Mouse (Mus musculus): ENCODE measurements around the gene Tmem41b. TPM values are rescaled to one million over a fixed set of nuclear protein-coding genes. Genes with fewer than 3 reads are reported as not detected.

Tmem41b gene
- polyA plus RNA-seq, 1 experiment = 16.7 TPM

- TF ChIP-seq GATA1 (IDR thresholded peaks at IDR 0.05; ENCODE audit: borderline replicate concordance, low read length) (no peak), FLI1 (IDR thresholded peaks at IDR 0.05; ENCODE audit: low read length) (no peak)
- Histone ChIP-seq H3K36me3 (replicated peaks; ENCODE audit: low read length) (peaks cover 65% of the 10 kb centered on the region), H3K4me1 (peaks cover 21% of the 10 kb centered on the region), H3K4me3 (replicated peaks) (no peak overlapping the region), H3K27me3 (replicated peaks) (no peaks in the 10 kb centered on the region), H3K9me3 (no peaks in the 10 kb centered on the region)
These were observed 57.1 kb downstream of the Tmem41b start for GRCm38 (mm10) chr7:109929628-109930027.

GRCm38 (mm10) chr7:109928365-109928764, 58.4 kb downstream of the Tmem41b start:
- Histone ChIP-seq H3K4me3 (replicated peaks) (no peak overlapping the region), H3K4me1 (peaks cover 31% of the 10 kb centered on the region), H3K36me3 (replicated peaks; ENCODE audit: low read length) (peaks cover 61% of the 10 kb centered on the region), H3K27me3 (replicated peaks) (no peaks in the 10 kb centered on the region), H3K9me3 (no peaks in the 10 kb centered on the region)
- TF ChIP-seq GATA1 (IDR thresholded peaks at IDR 0.05; ENCODE audit: borderline replicate concordance, low read length) (no peak), FLI1 (IDR thresholded peaks at IDR 0.05; ENCODE audit: low read length) (no peak)

GRCm38 (mm10) chr7:109924965-109925364, 61.8 kb downstream of the Tmem41b start:
- TF ChIP-seq FLI1 (IDR thresholded peaks at IDR 0.05; ENCODE audit: low read length) (no peak), GATA1 (IDR thresholded peaks at IDR 0.05; ENCODE audit: borderline replicate concordance, low read length) (no peak)
- H3K36me3 ChIP-seq (replicated peaks; ENCODE audit: low read length) = peaks cover 65% of the 10 kb centered on the region

GRCm38 (mm10) chr7:109922889-109923288, 63.8 kb downstream of the Tmem41b start:
- H3K4me3 ChIP-seq (replicated peaks) = no peak overlapping the region
- no peaks in the 10 kb centered on the region for H3K27me3 ChIP-seq (replicated peaks)
- no peak for TF ChIP-seq GATA1 (IDR thresholded peaks at IDR 0.05; ENCODE audit: borderline replicate concordance, low read length)
- TF ChIP-seq FLI1 (IDR thresholded peaks at IDR 0.05; ENCODE audit: low read length) = no peak
- peaks cover 75% of the 10 kb centered on the region for H3K36me3 ChIP-seq (replicated peaks; ENCODE audit: low read length)
- H3K9me3 ChIP-seq = no peaks in the 10 kb centered on the region
- H3K4me1 ChIP-seq = peaks cover 10% of the 10 kb centered on the region

More at GRCm38 (mm10) chr7:109924965-109925364, 61.8 kb downstream of the Tmem41b start:
- no peaks in the 10 kb centered on the region for H3K9me3 ChIP-seq
- H3K4me1 ChIP-seq = peaks cover 28% of the 10 kb centered on the region
- H3K27me3 ChIP-seq (replicated peaks) = no peaks in the 10 kb centered on the region
- no peak overlapping the region for H3K4me3 ChIP-seq (replicated peaks)

Other genes with a start within 250 kb of the Tmem41b start
- gene Tmem9b, start 234.1 kb downstream of the Tmem41b start, polyA plus RNA-seq (2012; ENCODE audit: insufficient read depth, low replicate concordance) = 2.3 and 12.5 TPM in 2 replicates
- 0.69 TPM in 1 of 2 replicates, not detected in the other for gene Nrip3, start 204.9 kb downstream of the Tmem41b start, polyA plus RNA-seq (2012; ENCODE audit: insufficient read depth, low replicate concordance)
- not detected in 2 replicates for gene Scube2, start 121.2 kb downstream of the Tmem41b start, polyA plus RNA-seq (2012; ENCODE audit: insufficient read depth, low replicate concordance)
- gene Dennd5a, start 26.5 kb downstream of the Tmem41b start, polyA plus RNA-seq (2012; ENCODE audit: insufficient read depth, low replicate concordance) = 3.2 and 4.8 TPM in 2 replicates
- 7.3 and 10.8 TPM in 2 replicates for gene Ipo7, start 31.3 kb upstream of the Tmem41b start, polyA plus RNA-seq (2012; ENCODE audit: insufficient read depth, low replicate concordance)
- gene Zfp143, start 74.3 kb upstream of the Tmem41b start, polyA plus RNA-seq (2012; ENCODE audit: insufficient read depth, low replicate concordance) = 0.18 and 0.78 TPM in 2 replicates
- gene Wee1, start 135.1 kb upstream of the Tmem41b start, polyA plus RNA-seq (2012; ENCODE audit: insufficient read depth, low replicate concordance) = 4.0 and 4.1 TPM in 2 replicates
- 4.5 and 8.4 TPM in 2 replicates for gene Swap70, start 234.8 kb upstream of the Tmem41b start, polyA plus RNA-seq (2012; ENCODE audit: insufficient read depth, low replicate concordance)

Measured in megakaryocyte, embryonic 14.5 days (primary cell).